Mouse (Mus musculus): ENCODE measurements around the gene Efcab8. TPM values are rescaled to one million over a fixed set of nuclear protein-coding genes. Genes with fewer than 3 reads are reported as not detected.

The Efcab8 gene
- total and polyA plus RNA-seq, 3 experiments: 0.08 to 0.42 (median 0.39) TPM

DNA sequence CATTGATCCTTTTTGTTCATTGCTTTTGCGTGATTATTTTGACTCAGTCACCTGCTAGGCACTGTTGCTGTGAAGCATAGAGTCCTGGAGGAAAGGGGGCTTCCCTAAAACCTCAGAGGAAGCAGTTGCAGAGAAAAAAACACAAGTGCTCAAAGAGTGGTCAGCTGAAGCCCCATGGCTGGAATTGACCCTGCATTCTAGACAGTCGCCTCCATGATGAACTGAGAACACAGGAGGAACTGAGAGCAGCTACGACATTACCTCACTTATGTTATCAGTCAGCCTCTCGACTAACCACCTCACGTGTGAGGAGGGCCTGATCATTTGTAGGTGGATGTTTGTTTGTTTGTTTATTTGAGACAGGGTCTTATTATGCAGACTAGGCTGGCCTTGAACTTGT lies 17.6 kb upstream of the Efcab8 start (continued):
- no peak for TF ChIP-seq POLR2AphosphoS2 (IDR thresholded peaks at IDR 0.05; ENCODE audit: low read depth, low read length)
- TF ChIP-seq ZC3H11A (IDR thresholded peaks at IDR 0.05; ENCODE audit: low read depth, low read length): no peak
- no peak for TF ChIP-seq NRF1 (IDR thresholded peaks at IDR 0.05; ENCODE audit: low read depth, low read length)
- TF ChIP-seq MYC (IDR thresholded peaks at IDR 0.05; ENCODE audit: low read depth, low read length): peak; percentile 59
- peak; percentile 96 for TF ChIP-seq EP300 (IDR thresholded peaks at IDR 0.05; ENCODE audit: low read length)
- peak; percentile 99 for TF ChIP-seq IRF4 (IDR thresholded peaks at IDR 0.05; ENCODE audit: low read depth, low read length)
- TF ChIP-seq SMC3 (IDR thresholded peaks at IDR 0.05; ENCODE audit: low read depth, low read length): no peak
- no peak for TF ChIP-seq ZMIZ1 (IDR thresholded peaks at IDR 0.05; ENCODE audit: low read depth, low read length)
- TF ChIP-seq NELFE (IDR thresholded peaks at IDR 0.05; ENCODE audit: low read depth, low read length): no peak

DNA sequence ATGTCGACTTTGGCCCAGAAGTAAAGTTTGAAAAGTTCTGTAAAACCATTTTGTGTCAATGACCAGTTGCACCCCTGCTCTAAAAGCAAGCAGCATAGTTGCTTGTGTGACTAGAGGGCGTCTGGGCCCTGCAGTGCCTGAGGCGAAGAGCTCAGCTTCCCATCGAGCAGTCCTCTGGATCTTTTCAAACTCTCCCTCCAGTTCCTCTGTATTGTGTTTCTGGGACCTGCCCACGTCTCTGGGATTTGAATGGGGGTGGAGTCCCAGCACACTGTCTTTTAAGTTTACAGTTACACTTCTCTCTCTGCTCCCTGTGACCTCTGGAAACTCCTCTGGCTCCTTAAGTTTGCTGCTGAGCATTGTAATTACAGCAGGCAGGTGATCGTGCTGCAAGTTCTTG lies 12.2 kb upstream of the Efcab8 start:
- no peaks in the 10 kb centered on the region; the same call in 1 of the 2 replicates for H3K79me2 ChIP-seq (replicated peaks; ENCODE audit: control insufficient read depth, extremely low read depth, insufficient read depth, poor library complexity, severe bottlenecking)
- in situ Hi-C loops (cut with MboI; ENCODE audit: low pct_ligation_motif_present, low pct_unique_long_range_greater_than_20kb, low sequenced_read_pairs): no loop called here
- no peak for TF ChIP-seq SIN3A (IDR thresholded peaks at IDR 0.05; ENCODE audit: low read length)
- no peak for TF ChIP-seq ZMIZ1 (IDR thresholded peaks at IDR 0.05; ENCODE audit: low read depth, low read length)
- TF ChIP-seq ZC3H11A (IDR thresholded peaks at IDR 0.05; ENCODE audit: low read depth, low read length): no peak
- TF ChIP-seq MYC (IDR thresholded peaks at IDR 0.05; ENCODE audit: low read depth, low read length): no peak
- TF ChIP-seq USF2 (conservative IDR thresholded peaks at IDR 0.05; ENCODE audit: low read depth, low read length): no peak
- TF ChIP-seq RAD21 (IDR thresholded peaks at IDR 0.05; ENCODE audit: low read depth, low read length): no peak
- TF ChIP-seq JUND (conservative IDR thresholded peaks at IDR 0.05; ENCODE audit: low read depth, low read length): no peak
- TF ChIP-seq NRF1 (IDR thresholded peaks at IDR 0.05; ENCODE audit: low read depth, low read length): no peak
- no peak for TF ChIP-seq UBTF (IDR thresholded peaks at IDR 0.05; ENCODE audit: low read depth, low read length)
- no peak for TF ChIP-seq ZNF384 (IDR thresholded peaks at IDR 0.05; ENCODE audit: low read depth, low read length)
- no peak for TF ChIP-seq JUN (IDR thresholded peaks at IDR 0.05; ENCODE audit: insufficient read depth, low read depth, low read length)
- TF ChIP-seq EP300 (IDR thresholded peaks at IDR 0.05; ENCODE audit: low read length): no peak
- TF ChIP-seq ZKSCAN1 (IDR thresholded peaks at IDR 0.05; ENCODE audit: borderline replicate concordance, low read depth, low read length): no peak
- TF ChIP-seq BHLHE40 (IDR thresholded peaks at IDR 0.05; ENCODE audit: low read depth, low read length): no peak
- no peak for TF ChIP-seq ETS1 (conservative IDR thresholded peaks at IDR 0.05; ENCODE audit: low read depth, low read length)
- H3K27ac ChIP-seq (ENCODE audit: insufficient read depth, low read depth): no peak overlapping the region
- H3K4me3 ChIP-seq (replicated peaks in 1 of 3; ENCODE audit: low read depth in 2 of 3, low read length in 2 of 3, poor library complexity in 1 of 3): no peak overlapping the region
- dilution Hi-C loops (cut with MboI; ENCODE audit: extremely low pct_ligation_motif_present, extremely low pct_unique_long_range_greater_than_20kb, low sequenced_read_pairs): no loop called here
- H3K4me2 ChIP-seq (ENCODE audit: insufficient read depth, low read depth, poor library complexity, severe bottlenecking): no peak overlapping the region
- H3K4me1 ChIP-seq (ENCODE audit: control insufficient read depth in 1 of 2, insufficient read depth in 2 of 2): peaks cover under 1 to 20% of the 10 kb centered on the region in 2 experiments; a peak in 3 of 4 replicates
- no peak overlapping the region for H3K9ac ChIP-seq (ENCODE audit: insufficient read depth, low read depth)
- H3K36me3 ChIP-seq (replicated peaks in 1 of 2; ENCODE audit: control insufficient read depth in 1 of 2, insufficient read depth in 1 of 2, low read length in 1 of 2): peaks cover 25 to 78% of the 10 kb centered on the region in 2 experiments
- H3K27me3 ChIP-seq (replicated peaks): no peaks in the 10 kb centered on the region
- no peaks in the 10 kb centered on the region for H3K9me3 ChIP-seq (replicated peaks; ENCODE audit: low read length)
- DNase-seq (ENCODE audit: extremely low read depth): no peak

All from CH12.LX (cell line).